Mouse (Mus musculus): Measurements from ENCODE around the gene Sf3b3.

The Sf3b3 gene

DNA sequence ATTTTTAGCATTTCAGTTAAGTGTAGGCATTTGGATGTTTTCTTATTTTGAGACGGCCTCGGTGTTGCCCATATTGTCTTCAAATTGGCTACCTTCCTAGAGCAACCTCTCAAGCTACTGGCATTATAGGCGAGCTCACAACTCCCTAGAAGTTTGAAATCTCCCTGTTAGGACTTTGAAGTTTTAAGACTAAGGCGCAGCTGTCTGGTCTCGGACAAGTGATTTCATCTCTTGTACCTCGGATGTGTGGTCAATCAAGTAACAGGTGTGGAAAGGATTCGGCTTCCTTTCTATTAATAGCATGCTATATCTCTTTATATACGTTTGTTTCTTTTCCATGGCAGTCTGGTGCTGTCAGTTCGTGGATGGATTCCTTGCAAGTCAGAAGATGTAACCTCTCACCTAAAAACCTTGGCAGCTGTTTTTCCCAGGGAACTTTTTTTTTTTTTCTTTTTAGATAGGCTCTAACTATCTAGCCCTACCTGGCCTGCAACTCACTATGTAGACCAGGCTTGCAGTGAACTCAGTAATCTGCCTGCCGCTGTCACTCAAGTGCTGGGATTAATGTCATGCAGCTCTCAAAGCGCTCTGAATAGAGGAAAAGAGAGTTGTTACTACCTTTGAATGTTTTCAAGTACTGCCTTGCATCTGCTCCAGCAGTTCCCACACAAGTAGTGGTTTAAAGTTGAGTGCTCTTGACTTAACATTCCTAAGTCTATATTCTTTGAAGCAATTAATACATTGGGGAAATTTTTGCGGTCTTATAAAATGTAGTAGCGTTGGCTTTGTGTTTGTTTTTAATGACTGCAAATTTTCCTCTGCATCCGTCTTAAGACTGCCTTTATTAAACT is 1.3 kb upstream of the Sf3b3 start:
- peak; percentile 58 for DNase-seq (ENCODE audit: low spot score)

GRCm38 (mm10) chr8:110847171-110847549 is 573 bp upstream of the Sf3b3 start:
- DNase-seq (ENCODE audit: low spot score): no peak

DNA sequence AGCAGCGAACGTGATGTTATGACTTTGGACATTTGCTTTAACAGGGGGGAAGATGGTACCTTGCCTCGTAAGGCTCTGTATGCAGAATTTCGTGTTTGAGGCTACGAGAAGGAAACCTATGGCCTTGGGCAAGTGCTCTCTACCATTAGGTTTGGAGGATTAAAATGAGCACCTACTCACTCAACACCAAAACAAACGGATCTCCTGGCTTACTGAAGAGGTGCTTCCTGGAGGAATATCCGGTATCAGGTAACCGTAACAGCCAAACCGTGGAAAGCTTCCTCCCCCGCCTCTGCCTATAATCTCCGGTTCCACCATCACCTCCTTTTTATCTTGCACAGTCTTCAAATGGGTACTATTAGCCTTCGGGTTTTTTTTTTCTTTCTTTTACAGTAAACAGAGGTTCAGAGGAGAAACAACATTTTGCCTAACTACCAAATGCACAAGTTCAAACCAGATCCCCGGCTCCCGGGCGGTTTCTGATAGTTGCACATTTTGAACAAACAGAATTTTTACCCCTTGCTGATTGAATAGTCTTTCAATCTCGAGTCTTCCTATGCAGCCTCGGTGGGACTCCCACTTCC is 674 bp downstream of the Sf3b3 start:
- no peak for DNase-seq (ENCODE audit: low spot score)

- DNase-seq (ENCODE audit: low spot score): peak; percentile 51
These were observed 1.6 kb downstream of the Sf3b3 start for GRCm38 (mm10) chr8:110844941-110845340.

DNA sequence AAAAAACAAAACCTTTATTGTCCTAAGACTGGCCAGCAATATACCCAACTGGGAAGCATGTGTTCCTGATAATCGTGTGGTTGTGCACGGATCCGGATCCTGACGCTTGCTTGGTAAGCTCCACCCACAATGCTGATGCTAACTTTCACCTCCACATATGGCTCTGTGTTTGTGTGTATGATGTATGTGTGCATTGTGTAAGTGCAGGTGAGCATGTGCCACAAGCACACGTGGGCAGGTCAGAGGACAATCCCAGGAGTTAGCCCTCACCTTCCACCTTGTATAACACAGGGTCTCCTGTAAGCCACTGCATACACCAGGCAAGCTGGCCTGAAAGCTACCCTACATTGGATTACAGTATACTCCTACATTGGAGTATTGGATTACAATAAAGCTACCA is 3.4 kb downstream of the Sf3b3 start:
- no peak for DNase-seq (ENCODE audit: low spot score)

- peak; percentile 55 for DNase-seq (ENCODE audit: low spot score)
These were observed 4.5 kb downstream of the Sf3b3 start for GRCm38 (mm10) chr8:110842012-110842574.

DNA sequence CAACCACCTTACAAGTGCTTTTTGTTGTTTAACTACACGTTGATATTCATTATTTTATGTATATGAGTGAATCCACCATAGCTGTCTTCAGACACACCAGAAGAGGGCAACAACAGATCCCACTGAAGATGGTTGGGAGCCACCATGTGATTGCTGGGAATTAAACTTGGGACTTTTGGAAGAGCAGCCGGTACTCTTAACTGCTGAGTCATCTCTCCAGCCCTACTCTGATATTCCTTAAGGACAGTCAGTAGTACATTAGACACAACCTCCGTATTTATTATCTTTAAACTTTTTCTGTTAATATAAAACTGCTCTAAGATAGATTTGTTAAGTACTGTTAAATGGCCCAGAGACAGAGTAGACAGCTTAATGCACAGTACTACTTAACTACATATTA is 14.6 kb downstream of the Sf3b3 start:
- no peak for DNase-seq (ENCODE audit: low spot score)

- DNase-seq (ENCODE audit: low spot score): no peak
These were observed 18.1 kb downstream of the Sf3b3 start for GRCm38 (mm10) chr8:110828511-110828910.

DNA sequence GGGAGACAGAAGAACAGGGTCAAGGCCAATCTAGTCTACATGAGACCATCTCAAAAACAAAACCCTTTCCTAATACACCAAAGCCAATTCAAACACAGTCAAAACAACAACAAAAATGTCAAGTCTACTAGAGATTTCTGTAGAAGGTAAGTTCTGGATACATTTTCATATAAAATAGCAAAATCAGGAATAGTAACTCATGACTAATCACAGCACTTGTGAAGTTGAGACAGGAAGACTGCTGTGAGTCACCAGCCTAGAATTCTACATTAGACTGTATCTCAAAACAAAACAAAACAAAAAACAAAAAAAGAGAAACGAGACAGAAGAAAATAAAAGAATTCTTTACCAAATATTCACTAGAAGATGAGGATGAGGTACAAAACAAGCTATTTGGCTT is 21.7 kb downstream of the Sf3b3 start:
- DNase-seq (ENCODE audit: low spot score): no peak

GRCm38 (mm10) chr8:110821960-110822359 is 24.6 kb downstream of the Sf3b3 start:
- peak; percentile 63 for DNase-seq (ENCODE audit: low spot score)

- DNase-seq (ENCODE audit: low spot score): peak; percentile 89
These were observed 26.3 kb downstream of the Sf3b3 start for GRCm38 (mm10) chr8:110820257-110820656.

- DNase-seq (ENCODE audit: low spot score): peak; percentile 62
These were observed 28.0 kb downstream of the Sf3b3 start for GRCm38 (mm10) chr8:110818593-110818992.

- DNase-seq (ENCODE audit: low spot score): no peak
These were observed 29.6 kb downstream of the Sf3b3 start for GRCm38 (mm10) chr8:110816990-110817389.

GRCm38 (mm10) chr8:110815308-110815707 is 31.3 kb downstream of the Sf3b3 start:
- no peak for DNase-seq (ENCODE audit: low spot score)

DNA sequence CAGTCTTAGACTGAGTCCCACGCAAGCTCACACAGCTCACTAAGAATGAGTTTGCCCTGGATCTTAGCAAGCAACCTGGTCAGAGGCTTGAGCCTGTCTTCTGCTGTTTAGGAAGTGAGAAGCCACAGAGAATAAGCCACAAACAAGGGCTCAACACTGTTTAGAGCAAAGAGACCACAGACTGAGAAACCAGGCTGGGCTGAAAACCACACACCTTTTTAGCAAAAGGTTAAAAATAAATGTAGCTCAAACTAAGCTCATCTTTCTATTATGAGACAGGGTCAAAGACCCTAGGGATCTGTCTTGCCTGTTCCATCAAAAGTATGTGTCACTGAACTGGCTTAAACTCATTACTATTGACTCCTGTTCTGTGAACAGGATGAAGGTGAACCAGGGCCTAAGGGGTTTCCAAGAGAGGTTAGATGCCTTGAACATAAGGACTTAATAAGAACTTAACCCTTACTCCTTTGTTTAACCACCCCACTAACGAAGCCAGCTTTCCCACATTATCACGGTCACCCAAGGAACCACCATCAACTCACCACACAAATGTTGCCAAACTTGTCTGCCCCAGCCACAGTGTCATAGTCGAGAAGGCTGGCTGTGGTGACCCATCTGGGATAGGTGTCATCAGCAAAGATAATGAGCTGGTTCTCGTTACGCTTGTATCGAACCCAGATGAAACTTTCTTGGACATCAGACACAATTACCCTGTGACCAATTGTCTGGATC is 33.3 kb downstream of the Sf3b3 start:
- no peak for DNase-seq (ENCODE audit: low spot score)

- DNase-seq (ENCODE audit: low spot score): no peak
These were observed 34.1 kb downstream of the Sf3b3 start for GRCm38 (mm10) chr8:110812349-110813080.

- DNase-seq (ENCODE audit: low spot score): no peak
These were observed 34.8 kb downstream of the Sf3b3 start for GRCm38 (mm10) chr8:110811793-110812192.

DNA sequence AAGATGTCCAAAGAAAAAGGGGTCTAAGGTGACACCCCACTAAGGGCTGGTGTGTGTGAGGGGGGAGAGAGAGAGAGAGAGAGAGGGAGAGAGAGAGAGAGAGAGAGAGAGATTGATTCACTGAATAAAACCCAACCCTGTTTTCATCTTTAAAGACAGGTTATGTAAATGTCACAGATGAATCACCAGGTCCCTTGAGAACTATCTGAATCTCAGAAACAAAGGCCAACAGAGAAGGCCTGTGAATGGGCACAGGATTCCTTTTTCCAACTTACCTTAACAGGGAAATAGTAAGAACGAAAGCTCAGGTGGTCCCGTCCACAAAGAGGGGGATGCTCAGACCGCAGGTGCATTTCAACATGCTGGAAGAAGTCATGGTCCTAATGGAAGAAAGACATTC is 35.5 kb downstream of the Sf3b3 start:
- DNase-seq (ENCODE audit: low spot score): no peak

DNA sequence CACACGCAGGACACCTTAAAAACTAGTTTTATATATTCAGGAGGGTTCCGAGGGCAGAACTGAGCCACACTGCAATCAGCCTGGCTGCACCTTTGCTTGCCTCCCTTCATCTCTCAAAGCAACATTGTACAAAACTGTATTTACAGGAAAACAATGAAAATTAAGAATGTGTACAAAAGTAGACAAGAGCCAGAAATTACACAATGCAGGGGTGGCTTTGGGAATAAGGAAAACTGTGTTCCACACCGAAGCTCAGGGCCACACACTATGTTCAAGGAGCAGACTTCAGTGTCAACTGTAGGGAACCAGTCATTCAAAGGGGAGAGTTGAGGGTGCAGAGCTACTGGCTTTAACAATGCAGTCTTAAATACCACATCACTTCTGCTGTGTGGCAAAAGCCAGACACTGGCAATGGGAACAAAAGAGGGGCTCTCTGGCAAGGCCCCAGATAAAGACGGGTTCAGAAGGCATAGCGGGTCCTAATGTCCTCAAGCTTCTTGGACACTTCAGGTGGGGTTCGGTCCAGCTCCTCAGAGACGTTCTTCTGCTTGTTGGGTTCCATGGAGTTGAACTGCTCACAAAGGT is 36.0 kb downstream of the Sf3b3 start:
- DNase-seq (ENCODE audit: low spot score): peak; percentile 75

DNA sequence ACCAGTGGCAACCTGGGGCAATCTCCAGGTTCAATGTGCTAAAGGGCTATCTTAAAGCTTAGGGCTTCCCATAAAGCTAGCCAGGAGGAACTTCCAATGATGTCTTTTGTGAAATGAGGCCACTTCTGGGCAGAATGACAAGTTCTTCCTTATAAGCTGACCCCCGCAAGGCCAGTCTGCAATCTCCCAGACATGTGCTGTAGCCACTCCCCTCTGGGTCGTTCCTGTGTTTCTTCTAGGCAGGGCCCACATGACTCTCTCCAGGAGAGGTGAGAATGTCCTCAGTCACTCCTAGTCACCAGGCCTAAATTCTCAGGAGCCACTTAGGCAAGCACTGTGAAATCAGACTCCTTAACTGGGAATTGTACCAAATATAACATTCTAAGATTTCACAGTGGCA is 36.8 kb downstream of the Sf3b3 start:
- DNase-seq (ENCODE audit: low spot score): peak; percentile 97
